Mouse (Mus musculus) liver, adult 2 months (tissue): ENCODE data around the gene Psen2.

Source experiments
- CTCF ChIP-seq: fragments of 200-500 bp; IDR thresholded peaks from 2 replicates; pipeline ENCODE4 v1.5.1; 2011; ENCODE audit warnings: low read depth, low read length, control low read depth
- POLR2A ChIP-seq: fragments of 200-500 bp; IDR thresholded peaks from 2 replicates; pipeline ENCODE4 v1.6.1; 2011; ENCODE audit warnings: low read length, control low read depth; ENCODE audit not compliant: insufficient read depth; ENCODE audit errors: extremely low read depth

GRCm38 (mm10) chr1:180249666-180250440, 13.4 kb downstream of the Psen2 start:
- TF ChIP-seq POLR2A (no peak), CTCF (no peak)
